Mouse (Mus musculus): ENCODE measurements around the gene Zbtb38. TPM values are rescaled to one million over a fixed set of nuclear protein-coding genes. Genes with fewer than 3 reads are reported as not detected.

The Zbtb38 gene
- polyA plus RNA-seq, 1 experiment: 10.0 TPM

- TF ChIP-seq MAX (IDR thresholded peaks at IDR 0.05) (no peak), FOSL1 (IDR thresholded peaks at IDR 0.05; ENCODE audit: insufficient read depth, low read length, poor library complexity, severe bottlenecking) (no peak), MYOD1 (IDR thresholded peaks at IDR 0.05; ENCODE audit: control insufficient read depth, insufficient read length, low read depth) (no peak), CEBPB (IDR thresholded peaks at IDR 0.05; ENCODE audit: low read depth) (no peak), CTCF (IDR thresholded peaks at IDR 0.05; ENCODE audit: control insufficient read depth, insufficient read depth, insufficient read length) (no peak), USF1 (IDR thresholded peaks at IDR 0.05; ENCODE audit: low read depth) (no peak), MYOG (IDR thresholded peaks at IDR 0.05; ENCODE audit: control insufficient read depth, extremely low read depth, insufficient read length) (no peak)
- no peaks in the 10 kb centered on the region for H3K79me3 ChIP-seq (ENCODE audit: low read depth)
- H3K4me3 ChIP-seq (ENCODE audit: insufficient read depth, poor library complexity, severe bottlenecking): no peak overlapping the region
- no peaks in the 10 kb centered on the region for H3K79me2 ChIP-seq (ENCODE audit: control insufficient read depth, insufficient read depth)
- H3K36me3 ChIP-seq (ENCODE audit: control insufficient read depth, insufficient read depth): no peaks in the 10 kb centered on the region
- H3K27me3 ChIP-seq (ENCODE audit: control insufficient read depth, insufficient read depth, insufficient read length): no peaks in the 10 kb centered on the region
- no peak overlapping the region for H3ac ChIP-seq (ENCODE audit: control insufficient read depth, insufficient read length, low read depth)
Measured at GRCm38 (mm10) chr9:96635899-96636298, 116.7 kb downstream of the Zbtb38 start.

GRCm38 (mm10) chr9:96635176-96635575 is 117.5 kb downstream of the Zbtb38 start:
- peaks cover 4% of the 10 kb centered on the region for H3K79me3 ChIP-seq (ENCODE audit: low read depth)
- peaks cover 6% of the 10 kb centered on the region for H3K79me2 ChIP-seq (ENCODE audit: control insufficient read depth, insufficient read depth)
- no peak overlapping the region for H3K4me3 ChIP-seq (ENCODE audit: insufficient read depth, poor library complexity, severe bottlenecking)
- H3ac ChIP-seq (ENCODE audit: control insufficient read depth, insufficient read length, low read depth): no peak overlapping the region
- no peaks in the 10 kb centered on the region for H3K36me3 ChIP-seq (ENCODE audit: control insufficient read depth, insufficient read depth)
- H3K27me3 ChIP-seq (ENCODE audit: control insufficient read depth, insufficient read depth, insufficient read length): no peaks in the 10 kb centered on the region
- TF ChIP-seq FOSL1 (IDR thresholded peaks at IDR 0.05; ENCODE audit: insufficient read depth, low read length, poor library complexity, severe bottlenecking): no peak
- no peak for TF ChIP-seq MYOG (IDR thresholded peaks at IDR 0.05; ENCODE audit: control insufficient read depth, extremely low read depth, insufficient read length)
- no peak for TF ChIP-seq CEBPB (IDR thresholded peaks at IDR 0.05; ENCODE audit: low read depth)
- TF ChIP-seq MAX (IDR thresholded peaks at IDR 0.05): no peak

GRCm38 (mm10) chr9:96633771-96634170 is 118.9 kb downstream of the Zbtb38 start:
- H3K79me2 ChIP-seq (ENCODE audit: control insufficient read depth, insufficient read depth): peaks cover 20% of the 10 kb centered on the region
- H3K36me3 ChIP-seq (ENCODE audit: control insufficient read depth, insufficient read depth): no peaks in the 10 kb centered on the region
- no peak for TF ChIP-seq MYOG (IDR thresholded peaks at IDR 0.05; ENCODE audit: control insufficient read depth, extremely low read depth, insufficient read length)
- no peak for TF ChIP-seq MYOD1 (IDR thresholded peaks at IDR 0.05; ENCODE audit: control insufficient read depth, insufficient read length, low read depth)
- no peak for TF ChIP-seq CTCF (IDR thresholded peaks at IDR 0.05; ENCODE audit: control insufficient read depth, insufficient read depth, insufficient read length)
- no peak for TF ChIP-seq USF1 (IDR thresholded peaks at IDR 0.05; ENCODE audit: low read depth)
- no peak for TF ChIP-seq MAX (IDR thresholded peaks at IDR 0.05)
- no peak for TF ChIP-seq CEBPB (IDR thresholded peaks at IDR 0.05; ENCODE audit: low read depth)
- TF ChIP-seq FOSL1 (IDR thresholded peaks at IDR 0.05; ENCODE audit: insufficient read depth, low read length, poor library complexity, severe bottlenecking): no peak
- no peak overlapping the region for H3ac ChIP-seq (ENCODE audit: control insufficient read depth, insufficient read length, low read depth)
- H3K79me3 ChIP-seq (ENCODE audit: low read depth): peaks cover 5% of the 10 kb centered on the region
- no peaks in the 10 kb centered on the region for H3K27me3 ChIP-seq (ENCODE audit: control insufficient read depth, insufficient read depth, insufficient read length)
- H3K4me3 ChIP-seq (ENCODE audit: insufficient read depth, poor library complexity, severe bottlenecking): no peak overlapping the region

Other genes with a start within 250 kb of the Zbtb38 start
- gene Gm28729, start 227.6 kb downstream of the Zbtb38 start, polyA plus RNA-seq (2012; fragmentation: generic; extraction: Trizol): not detected
- 1.5 TPM for gene Rasa2, start 121.2 kb downstream of the Zbtb38 start, polyA plus RNA-seq (2012; fragmentation: generic; extraction: Trizol)
- 7.5 TPM for gene Pxylp1, start 139.8 kb upstream of the Zbtb38 start, polyA plus RNA-seq (2012; fragmentation: generic; extraction: Trizol)